Mouse (Mus musculus): ENCODE data around the gene E130218I03Rik.
"Not testable (repeated sequence)": the region's sequence is repeated elsewhere in the genome, so short reads cannot be mapped to it uniquely, and the experiment has no call there.

The E130218I03Rik gene

GRCm38 (mm10) chr4:134252131-134252910 lies 8.9 kb downstream of the E130218I03Rik start:
- no peak for DNase-seq (ENCODE audit: low spot score)

DNA sequence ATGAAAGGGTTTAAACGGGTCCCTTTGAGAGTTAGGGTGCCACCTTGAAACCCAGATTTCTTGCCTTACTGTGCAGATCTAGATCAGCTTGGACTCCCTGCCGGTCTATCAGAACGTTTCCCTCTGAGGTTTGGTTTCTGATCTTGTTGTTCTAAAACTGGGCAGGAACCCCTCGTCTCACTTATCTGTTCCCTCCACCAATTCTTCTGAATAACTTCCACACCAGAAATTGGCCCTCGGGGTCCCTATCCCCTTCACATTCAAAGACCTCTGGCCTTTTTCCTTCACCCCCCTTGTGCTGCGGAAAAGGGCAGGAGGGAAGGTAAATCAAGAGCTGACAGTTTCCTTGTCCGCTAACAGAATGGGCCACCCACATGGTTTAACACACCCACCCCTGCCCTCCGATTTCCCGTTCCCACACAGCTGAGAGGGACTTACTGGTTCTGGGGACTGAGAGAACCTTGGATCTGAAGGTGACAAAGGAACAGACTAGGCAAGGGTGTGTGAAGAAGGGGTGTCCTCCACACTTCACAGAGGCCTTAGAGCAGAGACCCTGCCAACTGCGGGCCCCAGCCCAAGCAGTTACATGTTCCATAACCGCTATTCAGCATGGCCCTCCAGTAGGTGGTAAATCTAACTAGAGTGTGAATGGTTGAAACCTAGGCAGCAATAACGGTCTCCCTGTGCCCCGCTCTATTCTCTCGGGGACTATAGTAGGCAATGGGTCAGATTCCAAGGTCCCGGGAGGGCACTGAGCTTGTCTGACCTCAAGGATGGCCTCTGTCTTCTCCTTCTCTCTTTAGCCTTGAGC lies 9.7 kb downstream of the E130218I03Rik start:
- DNase-seq (ENCODE audit: low spot score): no peak

DNA sequence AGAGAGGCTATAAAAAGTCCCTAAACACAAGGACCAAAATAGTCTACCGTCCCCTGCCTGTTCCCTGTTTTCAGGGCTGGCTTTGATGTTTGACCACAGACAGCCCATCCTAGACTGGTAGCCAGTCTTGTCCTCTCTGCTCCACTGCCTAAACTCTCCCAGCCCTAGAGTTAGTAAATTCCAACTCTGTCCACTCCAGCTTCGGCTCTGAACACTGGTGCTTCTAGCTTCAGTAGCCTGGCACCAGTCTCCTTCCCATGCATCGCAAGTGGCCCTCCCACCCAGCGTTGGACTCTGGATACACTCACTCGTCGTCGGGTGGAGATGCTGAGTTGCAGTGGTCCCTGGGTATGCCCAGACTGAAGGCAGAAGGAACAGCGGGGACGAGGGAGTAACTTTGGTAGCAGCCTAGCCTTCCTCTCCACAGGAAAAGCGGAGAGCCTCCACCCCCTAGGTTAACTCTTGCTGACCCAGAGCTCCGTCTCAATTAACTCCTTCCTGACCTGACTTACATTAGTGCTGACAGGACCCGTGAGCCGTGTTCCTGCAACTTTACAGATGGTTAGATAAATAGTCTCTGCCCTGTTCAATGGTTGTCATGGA lies 10.4 kb downstream of the E130218I03Rik start, which contains the start of gene Grrp1:
Gene Grrp1, minus strand, starts transcription at position 385 of the 603 bp plus-strand sequence.
- no peak for DNase-seq (ENCODE audit: low spot score)

DNA sequence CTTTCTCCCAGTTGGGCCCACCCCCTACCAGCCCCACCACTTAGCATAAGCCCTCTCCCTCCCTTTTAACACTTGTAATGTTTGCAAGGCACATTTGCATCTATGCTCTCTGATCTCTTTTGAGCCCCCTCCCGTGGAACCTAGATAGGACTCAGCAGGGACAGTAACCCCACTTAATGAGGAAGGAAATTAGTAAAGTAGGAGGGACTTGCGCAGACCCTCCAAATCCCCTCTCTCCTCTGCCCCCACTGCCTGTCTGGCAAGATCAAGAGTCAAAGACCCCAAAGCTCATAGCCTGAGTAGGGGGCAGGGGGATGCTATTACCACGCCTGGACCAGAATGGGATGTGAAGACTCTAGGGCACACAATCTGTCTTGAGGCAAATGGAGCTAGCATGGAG lies 11.4 kb downstream of the E130218I03Rik start:
- no peak for DNase-seq (ENCODE audit: low spot score)

GRCm38 (mm10) chr4:134255854-134256253 lies 12.4 kb downstream of the E130218I03Rik start:
- DNase-seq (ENCODE audit: low spot score): no peak

GRCm38 (mm10) chr4:134256407-134257197 lies 13.1 kb downstream of the E130218I03Rik start:
- DNase-seq (ENCODE audit: low spot score): no peak

GRCm38 (mm10) chr4:134257198-134258009 lies 13.9 kb downstream of the E130218I03Rik start:
- DNase-seq (ENCODE audit: low spot score): no peak

DNA sequence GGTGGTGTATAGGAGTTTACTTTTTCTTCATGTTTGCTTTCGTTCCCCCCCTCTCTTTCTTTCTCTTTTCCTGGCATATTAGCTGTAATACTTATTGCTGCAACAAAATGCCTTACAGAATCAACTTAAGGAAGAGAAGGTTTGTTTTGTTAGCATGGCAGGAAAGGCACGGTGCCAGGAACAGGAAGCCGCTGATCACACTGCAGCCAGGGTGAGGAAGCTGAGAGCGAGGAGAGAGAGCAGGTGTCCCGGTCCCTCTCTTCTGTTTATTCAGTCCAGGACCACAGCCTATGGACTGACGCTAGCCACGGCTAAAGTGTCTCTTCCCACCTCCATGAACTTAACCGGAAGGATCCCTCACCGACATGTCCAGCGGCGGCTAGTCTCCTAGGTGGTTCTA lies 14.9 kb downstream of the E130218I03Rik start:
- no peak for DNase-seq (ENCODE audit: low spot score)

GRCm38 (mm10) chr4:134263191-134263590 lies 19.7 kb downstream of the E130218I03Rik start:
- DNase-seq (ENCODE audit: low spot score): no peak

DNA sequence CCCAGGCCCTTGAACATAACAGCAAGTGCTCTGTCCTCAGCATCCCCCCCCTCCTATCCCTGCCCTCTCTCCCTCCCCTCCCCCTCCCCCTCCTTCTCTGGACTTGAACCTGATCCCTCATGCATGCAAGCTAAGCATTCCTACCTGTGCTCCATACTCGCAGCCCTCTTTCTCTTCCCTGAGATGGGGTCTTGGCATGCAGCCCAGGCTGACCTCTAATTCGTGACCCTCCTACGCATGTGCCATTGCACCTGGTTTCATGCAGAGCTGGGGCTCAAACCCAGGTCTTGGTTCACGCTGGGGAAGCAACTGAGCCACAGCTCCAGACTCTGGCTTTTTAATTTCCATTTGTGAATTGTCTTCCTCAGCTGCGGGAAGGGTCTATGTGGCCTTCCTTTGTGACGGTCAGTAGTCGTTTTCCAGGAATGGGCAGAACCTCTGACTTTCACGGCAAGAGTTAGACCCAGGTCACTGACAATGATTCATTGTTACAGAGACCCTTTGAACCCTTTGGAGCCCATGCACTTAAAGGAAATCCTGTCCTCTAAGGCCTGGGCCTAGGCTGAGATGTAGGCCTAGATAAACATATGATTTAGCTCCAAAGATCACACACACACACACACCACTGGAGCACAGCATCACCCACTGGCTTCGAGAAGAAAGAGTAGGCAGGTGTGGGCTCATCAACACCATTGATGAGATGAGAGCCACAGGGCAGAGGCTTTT lies 22.6 kb downstream of the E130218I03Rik start:
- DNase-seq (ENCODE audit: low spot score): no peak

GRCm38 (mm10) chr4:134268102-134268655 lies 24.7 kb downstream of the E130218I03Rik start:
- DNase-seq (ENCODE audit: low spot score): no peak

DNA sequence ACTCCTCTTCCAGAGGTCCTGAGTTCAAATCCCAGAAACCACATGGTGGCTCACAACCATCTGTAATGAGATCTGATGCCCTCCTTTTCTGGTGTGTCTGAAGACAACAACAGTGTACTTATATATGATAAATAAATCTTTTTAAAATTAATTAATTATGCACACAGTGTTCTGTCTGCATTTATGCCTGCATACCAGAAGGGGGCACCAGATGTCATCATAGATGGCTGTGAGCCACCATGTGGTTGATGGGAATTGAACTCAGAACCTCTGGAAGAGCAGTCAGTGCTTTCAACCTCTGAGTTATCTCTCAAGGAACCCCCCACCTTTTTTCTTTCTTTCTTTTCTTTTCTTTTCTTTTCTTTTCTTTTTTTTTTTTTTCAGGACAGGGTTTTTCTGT lies 26.2 kb downstream of the E130218I03Rik start:
- not testable (repeated sequence) for DNase-seq (ENCODE audit: low spot score)

GRCm38 (mm10) chr4:134271979-134272378 lies 28.5 kb downstream of the E130218I03Rik start:
- DNase-seq (ENCODE audit: low spot score): no peak

DNA sequence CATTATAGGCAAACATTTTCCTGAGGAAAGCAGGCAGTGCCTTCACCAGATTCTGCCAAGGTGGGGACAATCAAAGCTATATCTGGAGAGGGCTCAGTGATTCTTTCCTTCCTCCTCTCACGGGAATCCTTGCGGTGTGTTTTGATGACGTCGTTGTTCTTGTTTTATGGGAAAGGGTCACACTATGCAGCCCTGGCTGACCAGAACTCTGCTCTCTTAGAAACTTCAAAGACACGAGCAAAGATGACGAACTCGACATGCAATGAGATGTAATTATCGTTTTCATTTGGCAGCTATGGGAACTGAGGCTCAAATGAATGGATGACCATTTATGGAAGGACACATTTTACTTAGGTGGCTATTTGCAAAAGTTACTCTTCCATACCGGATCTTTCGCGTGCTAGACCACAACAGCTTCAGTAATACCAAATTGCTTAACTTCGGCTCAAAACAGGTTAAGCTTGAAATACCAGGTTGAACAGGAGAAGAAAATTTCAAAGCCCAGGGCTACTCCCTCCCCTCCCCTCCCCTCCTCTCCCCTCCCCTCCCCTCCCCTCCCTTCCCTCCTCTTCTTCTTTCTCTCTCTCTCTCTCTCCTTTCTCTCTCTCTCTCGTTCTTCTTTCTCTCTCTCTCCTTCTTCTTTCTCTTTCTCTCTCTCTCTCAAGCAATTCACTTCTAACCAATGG lies 29.4 kb downstream of the E130218I03Rik start:
- DNase-seq (ENCODE audit: low spot score): no peak

- DNase-seq (ENCODE audit: low spot score): no peak
Measured at GRCm38 (mm10) chr4:134273417-134274345, 30.2 kb downstream of the E130218I03Rik start.

- DNase-seq (ENCODE audit: low spot score): no peak
Measured at GRCm38 (mm10) chr4:134284942-134285341, 41.5 kb downstream of the E130218I03Rik start.

- no peak for DNase-seq (ENCODE audit: low spot score)
Measured at GRCm38 (mm10) chr4:134286226-134287167, 43.0 kb downstream of the E130218I03Rik start.

Data from adipocyte (in vitro differentiated cells).